Mouse (Mus musculus) limb, embryonic 12.5 days (tissue): ENCODE measurements at regions not wholly inside any gene's neighbourhood (a gene's known extent, or its start where the extent isn't known, plus 50 kb on each side); places are given as distances from the start of the nearest gene placed in this dataset.

Source experiments
- ATAC-seq: fragments of 200-750 bp; cut with Nextera tagmentation; 2 replicates; pipeline ENCODE4 v1.8.0; 2017; ENCODE audit warnings: low read depth, moderate TSS enrichment; ENCODE audit not compliant: insufficient number of reproducible peaks, insufficient read depth, low FRiP score, low TSS enrichment
- H3K27ac ChIP-seq: fragments of 300-500 bp; sonication (generic); 2 replicates; pipeline ENCODE4 v1.5.1; 2016; ENCODE audit warnings: mild to moderate bottlenecking, moderate library complexity
- H3K27me3 ChIP-seq: fragments of 300-500 bp; sonication (generic); 2 replicates; pipeline ENCODE4 v1.6.1; 2016; ENCODE audit warnings: mild to moderate bottlenecking, moderate library complexity
- H3K36me3 ChIP-seq: fragments of 300-500 bp; sonication (generic); 2 replicates; pipeline ENCODE4 v1.6.1; 2016; ENCODE audit warnings: mild to moderate bottlenecking, moderate library complexity
- H3K4me1 ChIP-seq: fragments of 300-500 bp; sonication (generic); replicated peaks from 2 replicates; pipeline ENCODE4 v1.6.1; 2016
- H3K4me2 ChIP-seq: fragments of 300-500 bp; sonication (generic); 2 replicates; pipeline ENCODE4 v1.6.1; 2016; ENCODE audit warnings: mild to moderate bottlenecking, moderate library complexity
- H3K4me3 ChIP-seq: fragments of 300-500 bp; sonication (generic); replicated peaks from 2 replicates; pipeline ENCODE4 v1.5.1; 2016; ENCODE audit warnings: mild to moderate bottlenecking
- H3K9ac ChIP-seq: fragments of 300-500 bp; sonication (generic); replicated peaks from 2 replicates; pipeline ENCODE4 v1.6.1; 2016; ENCODE audit warnings: mild to moderate bottlenecking, moderate library complexity
- H3K9me3 ChIP-seq: fragments of 300-500 bp; sonication (generic); 2 replicates; pipeline ENCODE4 v1.6.1; 2016; ENCODE audit warnings: mild to moderate bottlenecking, moderate library complexity
- WGBS: fragments of 180-500 bp; shearing (Covaris S2); methylation state at CpG from one replicate; pipeline ENCODE4 v1.1.7; 2016; 5-methylcytosine and 5-hydroxymethylcytosine counted together

DNA sequence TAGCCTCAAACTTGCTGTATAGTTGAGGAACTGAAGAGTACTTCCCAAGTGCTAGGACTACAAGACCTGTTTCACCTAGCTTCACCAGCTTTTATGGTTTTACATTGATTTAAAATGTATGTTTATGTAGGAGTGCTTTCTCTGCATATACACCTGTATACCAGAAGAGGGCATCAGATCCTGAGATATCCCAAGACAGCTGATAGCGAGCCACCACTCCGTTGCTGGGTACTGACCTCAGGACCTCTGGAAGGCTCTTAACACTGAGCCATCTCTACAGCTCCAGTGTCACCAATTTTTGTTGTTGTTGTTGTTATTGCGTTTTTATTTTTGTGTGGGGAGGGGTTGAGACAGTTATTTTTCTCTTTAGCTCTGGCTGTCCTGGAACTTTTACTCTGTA lies 55.9 kb upstream of the Ddx3x start:
- H3K9ac ChIP-seq = no peak overlapping the region
- no peak overlapping the region for H3K4me2 ChIP-seq
- ATAC-seq = no peak
- H3K4me3 ChIP-seq = no peak overlapping the region
- no peak overlapping the region for H3K27ac ChIP-seq
- H3K4me1 ChIP-seq = no peaks in the 10 kb centered on the region
- 9% methylated on average over 3 of the region's 3 CpGs for WGBS
- no peaks in the 10 kb centered on the region for H3K9me3 ChIP-seq
- H3K27me3 ChIP-seq = peaks cover 23% of the 10 kb centered on the region
- no peaks in the 10 kb centered on the region for H3K36me3 ChIP-seq

DNA sequence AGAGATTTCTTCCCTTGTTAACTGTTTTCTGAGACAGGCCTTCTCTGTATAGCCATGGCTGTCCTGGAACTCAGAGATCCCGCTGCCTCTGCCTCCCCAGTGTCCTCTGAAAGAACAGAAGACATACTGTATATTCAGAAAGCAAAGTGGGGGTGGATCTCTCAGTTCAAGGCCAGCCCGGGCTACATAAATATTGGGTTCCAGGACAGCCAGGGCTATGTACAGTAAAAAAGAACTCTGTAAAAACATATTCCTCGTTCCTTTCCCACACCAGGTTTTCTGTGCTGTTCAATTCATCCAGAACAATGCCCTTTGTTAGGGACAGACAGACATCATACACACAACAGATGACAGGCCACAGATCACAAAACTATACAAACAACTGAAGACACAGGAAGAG lies 54.3 kb upstream of the Ddx3x start:
- H3K27me3 ChIP-seq = peaks cover 16% of the 10 kb centered on the region
- WGBS = 80% methylated on average over 3 of the region's 3 CpGs

DNA sequence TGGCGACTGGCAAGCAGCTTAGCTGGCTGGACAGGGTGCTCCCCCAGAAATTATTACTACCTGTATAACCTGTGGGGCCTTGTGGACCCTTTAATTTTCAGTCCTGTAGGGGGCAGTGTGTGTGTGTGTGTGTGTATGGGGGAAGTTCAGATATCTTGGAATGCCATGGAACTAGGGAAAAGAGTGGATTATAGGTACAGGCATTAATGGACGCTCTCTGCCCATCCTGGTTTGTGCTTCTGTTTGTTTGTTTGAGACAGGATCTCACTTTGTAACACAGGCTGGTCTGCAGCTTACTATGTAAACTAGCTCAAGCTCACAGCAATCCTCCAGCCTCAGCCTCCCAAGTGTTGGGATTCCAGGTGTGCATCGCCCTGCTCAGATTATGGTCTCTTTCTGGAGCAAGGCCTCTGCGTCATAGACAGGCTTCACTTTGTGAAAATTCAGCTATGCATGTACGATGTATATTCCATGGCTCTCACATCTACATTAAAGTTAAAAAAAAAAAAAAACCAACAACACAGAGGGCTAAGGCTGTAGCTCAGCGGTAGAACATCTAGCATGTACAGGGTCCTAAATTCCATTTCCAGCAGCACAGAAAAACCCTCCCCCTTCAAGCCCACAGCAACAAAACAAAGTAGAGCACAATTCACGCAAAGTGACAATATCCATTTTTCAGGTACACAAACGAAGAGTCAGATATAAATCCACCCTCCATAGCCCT lies 50.7 kb upstream of the Ddx3x start:
- Histone ChIP-seq H3K27me3 (peaks cover 3% of the 10 kb centered on the region; the same call in 1 of the 2 replicates), H3K36me3 (no peaks in the 10 kb centered on the region), H3K4me1 (peaks cover 2% of the 10 kb centered on the region; the same call in 1 of the 2 replicates), H3K4me2 (peak overlapping the region; percentile 48), H3K4me3 (peak overlapping the region; percentile 31), H3K27ac (peak overlapping the region; percentile 86), H3K9me3 (no peaks in the 10 kb centered on the region), H3K9ac (no peak overlapping the region)
- 27% methylated on average over 8 of the region's 8 CpGs for WGBS
- ATAC-seq = peak; percentile 47

More for the DNA sequence above, 54.3 kb upstream of the Ddx3x start:
- no peaks in the 10 kb centered on the region for H3K36me3 ChIP-seq
- no peak overlapping the region for H3K4me3 ChIP-seq
- H3K9me3 ChIP-seq = no peaks in the 10 kb centered on the region
- no peak for ATAC-seq
- H3K9ac ChIP-seq = no peak overlapping the region
- no peaks in the 10 kb centered on the region for H3K4me1 ChIP-seq
- no peak overlapping the region for H3K4me2 ChIP-seq
- no peak overlapping the region for H3K27ac ChIP-seq

DNA sequence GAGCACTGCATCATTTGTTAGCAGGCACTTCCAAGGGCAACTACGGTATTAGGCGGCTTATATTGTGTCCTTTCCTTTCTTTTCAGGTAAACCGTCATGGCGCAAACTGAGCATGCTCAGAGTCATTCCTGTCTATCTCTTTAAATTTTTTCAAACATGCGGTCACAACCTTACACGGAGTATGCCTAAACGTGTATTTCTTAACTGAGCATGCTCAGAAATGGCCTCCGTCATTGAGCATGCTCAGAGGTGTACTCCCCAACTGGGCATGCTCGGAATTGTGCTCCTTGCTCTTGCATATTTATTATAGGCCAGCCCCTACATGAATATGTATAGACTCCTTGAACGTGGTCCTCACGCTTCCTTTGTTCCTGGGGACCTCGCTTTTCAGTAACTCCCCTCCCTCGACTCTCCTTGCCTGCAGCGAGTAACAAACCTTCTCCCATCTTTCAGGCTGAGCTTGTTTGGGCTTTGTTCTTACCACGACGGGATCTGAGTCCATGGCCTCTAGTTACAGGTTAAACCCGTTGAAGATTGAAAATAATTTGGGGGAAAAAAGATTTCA lies 50.1 kb upstream of the Ddx3x start:
- no peak overlapping the region; the same call in 1 of the 2 replicates for H3K9ac ChIP-seq
- 0 out of 2 replicates have a peak, but pooled peaks cover 3% of the 10 kb centered on the region for H3K27me3 ChIP-seq
- H3K4me1 ChIP-seq = peaks cover 7% of the 10 kb centered on the region; the same call in 1 of the 2 replicates
- H3K27ac ChIP-seq = peak overlapping the region; percentile 86
- no peaks in the 10 kb centered on the region for H3K36me3 ChIP-seq
- peak overlapping the region; percentile 31 for H3K4me3 ChIP-seq
- no peaks in the 10 kb centered on the region for H3K9me3 ChIP-seq
- peak overlapping the region; percentile 48 for H3K4me2 ChIP-seq
- 8% methylated on average over 17 of the region's 17 CpGs for WGBS
- ATAC-seq = peak; percentile 98
